Mouse (Mus musculus): ENCODE measurements around the gene Tmem217.
"Not testable (repeated sequence)": the region's sequence is repeated elsewhere in the genome, so short reads cannot be mapped to it uniquely, and the experiment has no call there.

Tmem217 gene

DNA sequence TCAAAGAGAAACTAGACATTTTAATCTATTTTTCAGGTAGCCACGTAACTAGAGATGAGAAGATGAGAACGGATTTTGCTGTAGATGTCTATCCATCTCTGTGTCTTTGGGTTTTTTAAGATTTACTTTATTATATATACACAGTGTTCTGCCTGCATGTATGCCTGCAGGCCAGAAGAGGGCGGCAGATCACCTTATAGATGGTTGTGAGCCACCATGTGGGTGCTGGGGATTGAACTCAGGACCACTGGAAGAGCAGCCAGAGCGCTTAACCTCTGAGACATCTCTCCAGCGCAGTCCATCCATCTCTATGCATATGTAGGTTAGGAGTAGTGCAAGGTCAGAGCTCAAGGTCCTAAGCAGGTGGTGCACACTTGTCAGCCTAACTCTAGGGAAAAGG is 48.5 kb downstream of the Tmem217 start:
- DNase-seq (ENCODE audit: extremely low spot score, low read depth, low spot score), result no peak

DNA sequence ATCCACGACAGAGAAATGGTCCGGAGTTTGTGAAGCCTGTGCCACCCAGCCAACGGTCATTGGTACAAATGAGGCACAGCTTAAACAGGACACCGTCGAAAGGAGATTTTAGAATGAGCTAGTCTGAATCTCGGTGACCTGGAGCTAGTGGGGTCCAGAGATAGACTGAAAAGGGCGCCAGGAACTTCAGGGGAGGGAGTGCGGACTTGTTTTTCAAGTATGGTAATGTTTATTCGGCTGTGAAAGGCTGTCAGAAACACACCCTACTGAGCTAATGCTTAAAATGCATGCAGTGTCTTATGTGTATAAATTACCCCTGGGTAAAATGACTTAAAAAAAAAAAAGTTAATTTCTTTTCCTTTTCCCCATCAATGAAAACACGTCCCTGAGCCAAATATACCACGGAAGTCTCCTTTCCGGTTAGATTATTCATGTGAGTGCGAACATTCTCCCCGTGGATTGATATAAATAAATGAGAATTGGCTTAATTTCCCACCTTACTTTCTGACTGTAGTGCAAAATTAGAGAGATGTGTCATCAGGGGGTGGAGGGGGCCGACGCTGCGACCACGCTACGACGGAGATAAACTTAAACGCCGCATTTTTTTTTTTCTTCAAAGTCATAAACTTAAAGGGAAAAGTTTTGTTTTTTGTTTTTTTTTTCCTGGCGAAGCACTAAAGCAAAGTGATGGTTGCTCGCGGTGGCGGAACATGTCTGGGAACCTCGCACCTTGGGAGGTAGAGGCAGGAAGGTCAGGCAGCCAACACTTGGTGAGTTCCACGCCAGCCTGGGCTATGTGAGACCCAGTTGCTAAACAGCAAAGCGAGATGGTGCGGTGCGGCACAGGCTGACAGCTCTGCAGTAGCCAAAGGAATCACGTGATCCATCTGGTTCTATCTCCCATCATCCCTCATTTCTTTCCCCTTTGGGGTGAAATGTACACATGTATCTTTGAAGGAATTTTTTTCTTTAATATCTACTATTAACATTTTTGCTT is 49.2 kb downstream of the Tmem217 start:
- no peak for DNase-seq (ENCODE audit: extremely low spot score, low read depth, low spot score)

DNA sequence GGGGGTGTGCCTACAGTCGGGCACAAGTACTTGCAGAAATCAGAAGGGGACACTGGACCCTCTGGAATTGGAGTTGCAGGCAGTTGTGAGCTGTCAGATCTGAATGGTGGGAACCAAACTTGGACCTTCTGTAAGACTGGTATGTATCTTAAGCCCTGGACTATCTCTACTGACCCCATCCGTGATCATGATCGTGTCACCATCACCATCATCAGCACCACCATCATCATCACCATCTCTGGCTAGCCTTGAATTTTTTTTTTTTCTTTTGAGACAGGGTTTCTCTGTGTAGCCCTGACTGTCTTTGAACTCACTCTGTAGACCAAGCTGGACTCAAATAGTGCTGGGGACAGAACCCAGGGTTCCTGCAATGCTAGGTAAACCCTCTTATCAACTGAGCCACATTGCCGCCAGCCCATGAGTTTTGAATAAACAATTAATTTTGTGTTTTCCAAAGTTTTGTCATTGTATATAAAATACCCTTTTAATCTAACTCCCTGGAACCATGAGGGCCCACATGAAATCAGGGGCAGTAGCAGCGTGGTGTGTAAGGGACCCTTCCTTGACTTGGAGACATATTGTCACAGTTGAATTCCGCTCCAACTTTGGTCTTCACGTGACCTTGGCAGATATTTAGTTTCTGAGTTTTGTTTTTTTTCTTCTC is 50.0 kb downstream of the Tmem217 start:
- DNase-seq (ENCODE audit: extremely low spot score, low read depth, low spot score), result no peak

DNA sequence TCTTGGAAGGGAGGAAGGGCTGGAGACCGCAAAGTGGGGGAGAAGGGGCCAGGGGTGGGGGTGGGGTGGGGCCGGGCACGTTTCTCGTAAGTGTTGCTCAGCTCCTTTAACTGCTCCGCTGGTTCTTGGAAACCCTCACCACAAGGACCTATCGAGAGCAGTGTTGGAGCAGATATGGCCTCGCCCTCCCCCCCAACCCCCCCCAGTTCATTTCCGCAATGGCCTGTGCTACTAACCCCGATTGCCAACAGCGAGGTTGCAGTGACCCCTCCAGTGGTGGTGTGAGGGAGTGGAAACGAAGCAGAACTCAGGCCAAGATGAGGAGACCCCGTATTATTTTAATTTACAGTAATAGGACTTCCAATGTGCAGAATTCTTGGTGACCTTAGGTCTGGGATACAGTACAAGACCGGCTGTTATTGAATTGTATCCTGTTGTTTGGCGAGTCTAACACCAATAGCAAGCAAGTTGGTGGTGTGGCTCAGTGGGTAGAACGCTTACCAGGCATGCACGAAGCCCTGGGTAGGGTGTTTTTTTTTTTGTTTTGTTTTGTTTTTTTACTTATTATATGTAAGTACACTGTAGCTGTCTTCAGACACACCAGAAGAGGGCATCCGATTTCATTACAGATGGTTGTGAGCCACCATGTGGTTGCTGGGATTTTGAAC is 51.2 kb downstream of the Tmem217 start:
- DNase-seq (ENCODE audit: extremely low spot score, low read depth, low spot score), result no peak

DNA sequence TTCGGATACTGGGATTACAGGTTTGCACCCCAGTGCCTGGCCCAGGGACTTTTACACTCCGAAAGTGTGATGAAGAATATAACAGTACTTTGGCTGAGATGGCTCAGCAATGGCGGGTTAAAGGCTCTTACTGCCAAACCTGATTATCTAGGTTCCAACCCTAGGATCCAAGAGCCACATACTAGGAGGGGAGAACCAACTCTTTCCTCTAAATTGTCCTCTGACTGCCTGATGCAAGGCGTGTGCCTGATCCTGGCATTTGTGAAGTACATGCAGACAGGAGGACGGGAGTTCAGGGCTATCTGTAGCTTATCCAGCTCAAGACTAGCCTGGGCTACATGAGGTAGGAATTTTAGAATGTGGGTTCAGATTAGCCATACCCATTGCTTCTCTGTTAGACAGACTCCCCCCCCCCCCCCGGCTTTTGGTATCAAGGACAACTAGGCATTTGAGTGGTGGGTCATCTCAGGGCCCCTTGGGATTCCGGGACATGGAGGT is 51.9 kb downstream of the Tmem217 start:
- DNase-seq (ENCODE audit: extremely low spot score, low read depth, low spot score), result no peak

DNA sequence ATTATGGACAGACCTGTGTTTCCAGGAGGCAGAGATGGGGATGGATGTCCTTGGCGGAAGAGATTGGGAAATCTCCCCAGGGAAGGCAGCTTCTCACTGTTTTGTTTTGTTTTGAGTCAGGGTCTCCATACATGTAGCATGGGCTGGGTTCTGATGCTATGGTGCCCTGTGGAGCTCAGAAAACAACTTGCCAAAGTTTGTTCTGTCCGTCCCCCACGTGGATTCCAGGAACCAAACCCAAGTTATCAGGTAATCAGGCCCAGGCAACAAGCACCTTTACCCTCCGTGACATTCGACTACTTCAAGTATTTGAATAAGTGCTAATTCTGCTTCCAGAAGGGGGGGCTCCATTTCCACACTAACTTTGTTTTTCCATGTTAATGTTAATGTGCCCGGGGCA is 52.7 kb downstream of the Tmem217 start:
- DNase-seq (ENCODE audit: extremely low spot score, low read depth, low spot score), result no peak

DNA sequence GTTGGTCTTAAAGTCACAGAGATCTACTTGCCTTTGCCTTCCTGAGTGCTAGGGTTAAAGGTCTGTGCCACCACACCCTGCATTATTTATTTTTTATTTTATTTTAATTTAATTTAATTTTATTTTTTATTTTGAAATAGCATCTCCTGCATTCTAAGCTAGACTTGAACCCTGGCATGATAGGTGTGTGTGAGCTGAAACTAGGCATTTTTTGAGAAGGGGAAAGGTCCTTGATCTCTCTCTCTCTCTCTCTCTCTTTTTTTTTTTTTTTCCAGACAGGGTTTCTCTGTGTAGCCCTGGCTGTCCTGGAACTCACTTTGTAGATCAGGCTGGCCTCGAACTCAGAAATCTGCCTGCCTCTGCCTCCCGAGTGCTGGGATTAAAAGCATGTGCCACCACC is 53.2 kb downstream of the Tmem217 start:
- DNase-seq (ENCODE audit: extremely low spot score, low read depth, low spot score), result not testable (repeated sequence)

DNA sequence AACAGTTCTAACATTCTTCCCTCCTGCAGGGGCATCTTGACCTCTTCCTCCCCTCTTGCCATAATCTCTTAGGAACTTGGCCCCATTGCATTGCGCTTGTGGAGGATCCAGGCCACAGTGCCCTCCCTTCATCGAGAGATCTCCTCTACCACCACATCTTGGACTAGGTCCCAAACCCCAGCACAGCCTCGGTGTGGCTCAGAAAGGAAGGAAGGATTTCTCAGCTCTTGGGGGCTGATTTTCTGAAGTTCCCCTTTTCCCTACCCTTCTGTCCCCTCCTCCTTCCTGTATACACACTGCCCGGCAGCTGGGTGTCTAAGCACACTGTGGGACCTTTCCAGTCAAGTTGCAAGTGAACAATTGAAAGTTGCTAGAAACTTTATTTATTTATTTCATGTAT is 54.2 kb downstream of the Tmem217 start:
- no peak for DNase-seq (ENCODE audit: extremely low spot score, low read depth, low spot score)

DNA sequence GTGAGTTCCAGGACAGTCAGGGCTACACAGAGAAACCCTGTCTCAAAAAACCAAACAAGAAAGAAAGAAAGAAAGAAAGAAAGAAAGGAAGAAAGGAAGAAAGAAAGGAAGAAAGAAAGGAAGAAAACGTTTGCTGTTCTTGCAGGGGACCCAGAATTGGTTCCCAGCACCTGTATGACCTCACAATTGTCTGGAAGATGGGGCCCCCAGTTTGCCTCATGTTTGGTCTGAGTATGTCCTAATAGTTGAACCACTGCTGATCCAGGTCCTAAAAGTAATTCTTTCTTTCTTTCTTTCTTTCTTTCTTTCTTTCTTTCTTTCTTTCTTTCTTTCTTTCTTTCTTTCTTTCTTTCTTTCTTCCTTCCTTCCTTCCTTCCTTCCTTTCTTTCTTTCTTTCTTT is 54.7 kb downstream of the Tmem217 start:
- DNase-seq (ENCODE audit: extremely low spot score, low read depth, low spot score), result not testable (repeated sequence)

DNA sequence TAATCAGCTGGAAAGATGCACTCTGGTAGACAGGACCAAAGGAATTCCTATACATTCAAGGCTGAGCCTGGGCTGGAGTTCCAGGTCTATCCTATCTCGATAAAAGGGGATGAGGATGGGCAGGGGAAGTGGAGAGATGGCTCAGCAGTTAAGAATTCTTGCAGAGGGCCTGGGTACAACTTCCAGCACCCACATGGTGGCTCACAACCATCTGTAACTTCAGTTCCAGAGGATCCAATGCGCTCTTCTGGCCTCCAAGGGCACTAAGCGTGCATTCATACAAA is 55.2 kb downstream of the Tmem217 start:
- DNase-seq (ENCODE audit: extremely low spot score, low read depth, low spot score), result no peak

DNA sequence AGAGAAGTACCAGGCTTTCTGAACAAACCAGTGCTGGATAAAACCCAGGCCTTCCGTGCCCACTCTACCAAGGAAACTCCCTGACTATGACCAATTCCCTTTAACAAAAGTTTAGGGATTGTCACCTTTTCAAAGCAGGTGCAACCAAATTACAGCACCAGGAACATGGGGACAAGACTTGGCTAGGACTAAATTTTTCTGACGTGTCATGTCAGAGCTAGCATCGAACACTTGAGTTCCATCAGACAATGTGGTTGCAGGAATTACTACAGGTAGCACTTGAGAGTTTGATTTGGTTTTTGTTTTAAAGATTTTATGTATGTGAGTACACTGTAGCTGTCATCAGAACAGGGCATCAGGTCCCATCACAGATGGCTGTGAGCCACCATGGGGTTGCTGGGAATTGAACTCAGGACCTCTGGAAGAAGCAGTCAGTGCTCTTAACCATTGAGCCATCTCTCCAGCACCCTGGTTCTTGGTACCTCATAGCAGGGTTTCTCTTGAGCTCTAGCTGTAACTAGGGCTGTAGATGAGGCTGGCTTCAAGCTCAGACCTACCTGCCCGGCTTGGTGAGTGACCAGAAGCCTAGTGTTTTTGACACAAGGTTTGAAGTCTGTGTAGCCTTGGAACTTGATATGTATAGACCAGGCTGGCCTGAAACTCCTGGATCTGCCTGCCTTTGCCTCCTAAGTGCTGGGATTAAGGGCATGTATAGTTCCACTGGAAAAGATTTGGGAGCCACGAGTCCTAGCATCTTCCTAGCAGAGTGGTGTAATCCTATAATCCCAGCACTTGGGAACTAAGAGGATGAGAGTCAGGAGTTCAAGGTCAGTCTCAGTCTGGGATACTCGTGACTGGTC is 55.7 kb downstream of the Tmem217 start:
- no peak for DNase-seq (ENCODE audit: extremely low spot score, low read depth, low spot score)

DNA sequence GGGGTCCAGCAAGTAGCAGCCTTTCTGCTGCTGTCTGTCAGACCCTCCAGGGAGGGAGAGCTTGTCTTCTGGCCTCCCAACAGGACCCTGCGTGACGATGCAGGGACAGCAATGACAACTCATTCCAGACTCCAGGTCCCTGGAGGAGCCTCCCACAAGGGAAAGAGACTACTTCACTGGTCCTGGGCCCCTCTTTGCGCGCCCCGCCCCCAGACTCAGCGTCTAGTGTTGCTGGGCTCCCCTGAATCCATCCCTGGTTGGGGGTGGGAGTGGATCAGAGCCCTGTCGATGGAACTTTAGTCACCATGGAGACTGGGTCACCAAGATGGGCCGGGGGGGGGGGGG is 57.5 kb downstream of the Tmem217 start:
- DNase-seq (ENCODE audit: extremely low spot score, low read depth, low spot score), result no peak

DNA sequence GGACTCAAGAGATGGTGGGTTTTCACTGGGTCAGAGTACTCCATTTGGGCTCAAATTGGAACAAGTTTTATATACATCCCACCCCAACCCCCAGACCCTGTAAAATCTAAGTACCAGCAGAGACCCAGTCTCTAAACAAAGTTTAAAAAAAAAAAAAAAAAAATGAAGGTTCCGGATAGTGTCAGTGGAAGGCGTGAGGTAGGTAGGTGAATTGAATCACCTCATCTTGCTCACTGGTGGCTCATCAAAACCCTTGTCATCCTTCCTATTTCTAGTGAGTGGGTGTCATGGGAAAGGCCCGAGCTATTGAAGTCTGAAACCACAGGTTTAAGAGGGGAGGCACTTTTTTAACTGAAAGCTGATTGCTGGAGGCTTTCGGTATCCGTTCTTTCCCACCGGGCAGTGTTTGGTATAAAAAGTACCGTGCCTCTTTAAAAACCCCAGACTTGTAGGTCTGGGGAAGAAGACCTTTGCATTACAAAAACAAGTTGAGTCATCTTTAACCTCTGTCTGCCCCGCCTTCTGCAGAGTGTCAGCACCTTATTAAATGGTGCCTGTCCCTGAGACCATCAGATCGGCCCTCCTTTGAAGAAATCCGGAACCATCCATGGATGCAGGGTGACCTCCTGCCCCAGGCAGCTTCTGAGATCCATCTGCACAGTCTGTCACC is 58.0 kb downstream of the Tmem217 start:
- DNase-seq (ENCODE audit: extremely low spot score, low read depth, low spot score), result no peak

DNA sequence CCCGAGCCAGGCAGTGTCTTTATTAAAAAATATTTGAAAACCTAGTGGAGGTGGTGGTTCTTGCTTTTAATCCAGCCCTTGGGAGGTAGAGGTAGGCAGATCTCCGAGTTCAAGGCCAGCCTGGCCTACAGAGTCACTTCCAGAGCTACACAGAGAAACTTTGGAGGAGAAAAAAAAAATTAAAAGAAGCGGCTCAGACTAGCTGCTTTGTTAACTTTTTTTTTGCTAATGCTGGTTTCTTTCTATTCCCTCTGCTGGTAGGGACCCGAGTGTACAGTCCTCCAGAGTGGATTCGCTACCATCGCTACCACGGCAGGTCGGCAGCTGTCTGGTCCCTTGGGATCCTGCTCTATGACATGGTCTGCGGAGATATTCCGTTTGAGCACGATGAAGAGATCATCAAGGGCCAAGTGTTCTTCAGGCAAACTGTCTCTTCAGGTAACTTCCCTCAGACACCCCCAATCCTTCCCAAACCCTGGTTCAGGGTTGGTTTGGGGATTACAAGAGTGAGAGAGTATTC is 58.7 kb downstream of the Tmem217 start:
- no peak for DNase-seq (ENCODE audit: extremely low spot score, low read depth, low spot score)

DNA sequence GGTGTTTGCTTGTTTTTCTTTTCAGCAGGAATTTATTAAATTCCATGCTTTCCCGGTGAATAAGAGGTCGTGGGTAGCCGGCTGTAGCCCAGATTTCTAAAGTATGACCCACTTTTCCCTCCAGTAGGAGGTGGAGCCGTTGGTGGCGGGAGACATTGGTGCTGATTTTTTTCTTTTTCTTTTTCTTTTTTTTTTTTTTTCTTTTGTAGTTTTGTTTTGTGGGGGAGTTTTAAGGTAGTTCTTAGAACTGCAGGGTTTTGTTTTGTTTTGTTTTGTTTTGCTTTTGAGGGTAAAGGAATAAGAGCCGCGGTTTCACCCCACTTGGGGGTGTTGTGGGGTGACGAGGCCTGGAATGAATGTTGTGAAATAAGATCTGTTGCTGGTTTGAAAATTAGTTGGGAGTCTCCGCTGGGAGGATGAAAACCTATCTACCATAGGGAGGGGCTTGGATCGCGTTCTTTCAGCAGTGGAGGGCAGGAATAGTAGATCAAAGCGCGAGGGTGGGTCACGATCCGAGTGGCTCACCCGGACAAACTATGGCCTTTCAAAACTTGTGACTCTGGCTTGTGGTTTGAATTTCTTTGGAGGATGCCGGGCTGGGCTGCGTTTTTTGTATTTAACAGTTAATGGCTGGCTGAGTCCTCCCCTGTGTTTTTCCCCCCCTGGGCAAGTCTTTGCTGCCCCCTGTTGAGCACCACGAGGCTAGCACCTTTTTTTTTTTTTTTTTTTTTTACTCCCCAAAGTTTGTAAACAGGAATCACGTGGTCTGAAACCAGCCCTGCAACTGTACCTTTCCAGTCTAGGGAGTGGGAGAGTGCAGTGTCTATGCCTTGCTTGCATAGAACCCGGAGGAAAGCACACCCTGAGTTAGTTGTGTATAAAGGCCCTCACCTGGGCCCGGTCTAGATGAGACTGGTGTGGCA is 59.7 kb downstream of the Tmem217 start:
- peak; percentile 68 for DNase-seq (ENCODE audit: extremely low spot score, low read depth, low spot score)

DNA sequence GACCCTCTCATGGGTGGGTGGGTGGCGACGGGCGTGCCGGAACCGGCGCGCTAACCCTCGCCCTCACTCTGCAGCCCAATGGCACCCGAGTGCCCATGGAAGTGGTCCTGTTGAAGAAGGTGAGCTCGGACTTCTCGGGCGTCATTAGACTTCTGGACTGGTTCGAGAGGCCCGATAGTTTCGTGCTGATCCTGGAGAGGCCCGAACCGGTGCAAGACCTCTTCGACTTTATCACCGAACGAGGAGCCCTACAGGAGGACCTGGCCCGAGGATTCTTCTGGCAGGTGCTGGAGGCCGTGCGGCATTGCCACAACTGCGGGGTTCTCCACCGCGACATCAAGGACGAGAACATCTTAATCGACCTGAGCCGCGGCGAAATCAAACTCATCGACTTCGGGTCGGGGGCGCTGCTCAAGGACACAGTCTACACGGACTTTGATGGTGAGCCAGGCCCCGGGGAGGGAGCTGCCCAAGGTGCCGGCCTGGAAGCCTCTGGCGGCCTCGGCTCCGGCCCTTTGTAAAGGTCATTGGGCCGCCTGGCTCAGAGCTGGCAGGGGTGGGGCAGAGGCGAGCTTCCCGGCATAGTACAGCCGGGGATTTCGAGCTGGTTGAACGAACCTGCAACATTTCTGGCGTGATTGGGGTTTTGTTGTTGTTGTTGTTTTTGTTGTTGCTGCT is 60.5 kb downstream of the Tmem217 start:
- no peak for DNase-seq (ENCODE audit: extremely low spot score, low read depth, low spot score)

DNA sequence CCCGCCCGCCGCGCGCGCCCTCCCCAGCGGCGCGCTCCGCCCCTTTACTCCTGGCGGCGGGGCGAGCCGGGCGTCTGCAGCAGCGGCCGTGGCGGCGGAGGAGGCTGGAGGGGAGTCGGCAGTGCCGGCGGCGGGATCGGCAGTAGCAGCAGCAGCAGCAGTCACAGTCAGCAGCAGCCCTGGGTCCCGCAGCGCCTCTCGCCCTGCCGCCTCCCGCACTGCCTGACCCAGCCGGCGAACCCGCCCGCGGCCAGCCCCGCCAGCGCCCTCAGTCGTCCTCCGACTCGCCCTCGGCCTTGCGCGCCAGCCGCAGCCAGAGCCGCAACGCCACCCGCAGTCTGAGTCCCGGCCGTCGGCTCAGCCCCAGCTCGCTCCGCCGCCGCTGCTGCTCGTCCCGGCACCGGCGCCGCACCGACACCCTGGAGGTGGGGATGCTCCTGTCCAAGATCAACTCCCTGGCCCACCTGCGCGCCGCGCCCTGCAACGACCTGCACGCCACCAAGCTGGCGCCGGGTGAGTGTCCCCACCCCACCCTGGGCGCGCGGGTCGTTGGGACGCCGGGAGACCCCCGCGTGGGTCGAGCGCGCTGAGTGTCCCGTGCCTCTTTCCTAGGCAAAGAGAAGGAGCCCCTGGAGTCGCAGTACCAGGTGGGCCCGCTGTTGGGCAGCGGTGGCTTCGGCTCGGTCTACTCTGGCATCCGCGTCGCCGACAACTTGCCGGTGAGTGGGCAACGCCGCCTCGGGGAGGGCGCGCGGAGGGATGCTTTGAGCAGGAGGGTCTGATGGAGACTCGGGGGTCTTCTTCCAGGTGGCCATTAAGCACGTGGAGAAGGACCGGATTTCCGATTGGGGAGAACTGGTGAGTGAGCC is 61.2 kb downstream of the Tmem217 start, which contains the start of gene Pim1:
Pim1 (plus strand) TSS at position 41 of the 869 bp plus-strand sequence.
- DNase-seq (ENCODE audit: extremely low spot score, low read depth, low spot score), result no peak

All from hindlimb bud, embryonic 11.5 days (tissue).